Mouse (Mus musculus): Measurements from ENCODE around the gene Ptprj. TPM values are rescaled to one million over a fixed set of nuclear protein-coding genes. Genes with fewer than 3 reads are reported as not detected.

Ptprj gene
- 16.0 and 25.1 TPM in 2 replicates for polyA plus RNA-seq (2011; ENCODE audit: insufficient read depth, insufficient read length, low replicate concordance, missing spikeins)

GRCm38 (mm10) chr2:90580236-90581005, at the start of gene Ptprj:
Gene Ptprj, minus strand, starts transcription at chr2:90580647.
- under 1% methylated on average over 89 of the region's 100 CpGs for WGBS
- Histone ChIP-seq H3K4me1 (ENCODE audit: control insufficient read depth, insufficient read depth, low read length) (peaks cover 9% of the 10 kb centered on the region), H3K27ac (ENCODE audit: control insufficient read depth, insufficient read depth, low read depth, low read length, poor library complexity) (peak within 1 kb of the TSS; percentile 86), H3K4me3 (replicated peaks; ENCODE audit: control insufficient read depth, low read depth, low read length) (peak within 1 kb of the TSS; percentile 83)
- TF ChIP-seq POLR2A (IDR thresholded peaks at IDR 0.05; ENCODE audit: borderline replicate concordance, control insufficient read depth, low read depth, low read length) (peak; percentile 49; the same call in 1 of the 2 replicates), CTCF (IDR thresholded peaks at IDR 0.05; ENCODE audit: control insufficient read depth, insufficient read depth, low read length) (no peak)

DNA sequence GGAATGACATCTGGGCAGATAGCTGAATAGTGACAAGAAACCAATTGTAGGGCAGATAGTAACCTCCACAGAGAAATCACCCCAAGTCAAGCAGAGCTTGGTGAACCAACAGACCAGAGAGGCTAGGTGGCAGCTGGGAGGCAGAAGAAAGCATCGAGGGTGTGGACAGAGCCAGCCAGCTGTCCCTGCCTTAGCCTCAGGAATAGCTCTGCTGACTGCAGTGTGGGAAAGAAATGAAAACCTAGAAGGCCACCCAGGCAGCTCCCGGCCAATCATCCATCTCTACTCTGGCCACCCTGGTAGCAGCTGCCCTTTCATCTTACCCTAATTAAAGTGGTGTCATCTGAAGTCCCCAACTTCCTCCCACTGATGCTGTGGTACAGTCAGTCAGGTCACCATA, 49.1 kb upstream of the Ptprj start:
- 73% methylated on average over 2 of the region's 2 CpGs for WGBS
- Histone ChIP-seq H3K4me1 (ENCODE audit: control insufficient read depth, insufficient read depth, low read length) (peaks cover 2% of the 10 kb centered on the region), H3K4me3 (replicated peaks; ENCODE audit: control insufficient read depth, low read depth, low read length) (no peak overlapping the region), H3K27ac (ENCODE audit: control insufficient read depth, insufficient read depth, low read depth, low read length, poor library complexity) (no peak overlapping the region)
- TF ChIP-seq POLR2A (IDR thresholded peaks at IDR 0.05; ENCODE audit: borderline replicate concordance, control insufficient read depth, low read depth, low read length) (no peak), CTCF (IDR thresholded peaks at IDR 0.05; ENCODE audit: control insufficient read depth, insufficient read depth, low read length) (no peak)

GRCm38 (mm10) chr2:90628261-90628660, 47.8 kb upstream of the Ptprj start:
- no peak overlapping the region for H3K27ac ChIP-seq (ENCODE audit: control insufficient read depth, insufficient read depth, low read depth, low read length, poor library complexity)
- WGBS = 89% methylated on average over 5 of the region's 5 CpGs
- TF ChIP-seq POLR2A (IDR thresholded peaks at IDR 0.05; ENCODE audit: borderline replicate concordance, control insufficient read depth, low read depth, low read length) (no peak), CTCF (IDR thresholded peaks at IDR 0.05; ENCODE audit: control insufficient read depth, insufficient read depth, low read length) (no peak)
- H3K4me1 ChIP-seq (ENCODE audit: control insufficient read depth, insufficient read depth, low read length) = peaks cover 2% of the 10 kb centered on the region
- H3K4me3 ChIP-seq (replicated peaks; ENCODE audit: control insufficient read depth, low read depth, low read length) = no peak overlapping the region

GRCm38 (mm10) chr2:90624920-90625319, 44.5 kb upstream of the Ptprj start:
- no peaks in the 10 kb centered on the region; the same call in 1 of the 2 replicates for H3K4me1 ChIP-seq (ENCODE audit: control insufficient read depth, insufficient read depth, low read length)
- TF ChIP-seq POLR2A (IDR thresholded peaks at IDR 0.05; ENCODE audit: borderline replicate concordance, control insufficient read depth, low read depth, low read length) (no peak), CTCF (IDR thresholded peaks at IDR 0.05; ENCODE audit: control insufficient read depth, insufficient read depth, low read length) (peak; percentile 64)
- 12% methylated on average over 6 of the region's 6 CpGs for WGBS
- H3K4me3 ChIP-seq (replicated peaks; ENCODE audit: control insufficient read depth, low read depth, low read length) = no peak overlapping the region
- H3K27ac ChIP-seq (ENCODE audit: control insufficient read depth, insufficient read depth, low read depth, low read length, poor library complexity) = no peak overlapping the region

DNA sequence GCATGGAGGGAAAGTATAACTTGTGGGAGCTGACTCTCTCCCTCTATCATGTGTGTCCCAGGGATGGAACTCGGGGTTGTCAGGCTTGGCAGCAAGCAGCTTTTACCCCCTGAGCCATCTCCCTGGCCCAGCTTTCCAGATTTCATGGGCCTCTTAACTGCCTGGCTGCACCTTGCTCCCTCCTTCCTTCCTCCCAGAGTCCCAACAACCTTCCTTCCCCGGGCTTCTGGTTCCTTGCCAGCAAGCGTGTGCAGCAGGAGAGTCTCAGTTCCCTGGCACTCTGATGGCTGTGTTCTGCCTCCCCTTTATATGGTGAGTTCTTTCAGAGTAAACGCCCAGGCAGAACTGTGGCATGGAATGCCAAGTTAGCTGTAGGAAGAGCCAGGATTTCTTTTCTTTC, 43.9 kb upstream of the Ptprj start:
- TF ChIP-seq POLR2A (IDR thresholded peaks at IDR 0.05; ENCODE audit: borderline replicate concordance, control insufficient read depth, low read depth, low read length) (no peak), CTCF (IDR thresholded peaks at IDR 0.05; ENCODE audit: control insufficient read depth, insufficient read depth, low read length) (no peak)
- WGBS = 19% methylated on average over 4 of the region's 4 CpGs
- Histone ChIP-seq H3K4me1 (ENCODE audit: control insufficient read depth, insufficient read depth, low read length) (no peaks in the 10 kb centered on the region; the same call in 1 of the 2 replicates), H3K4me3 (replicated peaks; ENCODE audit: control insufficient read depth, low read depth, low read length) (no peak overlapping the region), H3K27ac (ENCODE audit: control insufficient read depth, insufficient read depth, low read depth, low read length, poor library complexity) (no peak overlapping the region)

GRCm38 (mm10) chr2:90620815-90621214, 40.4 kb upstream of the Ptprj start:
- 82% methylated on average over 5 of the region's 5 CpGs for WGBS
- Histone ChIP-seq H3K4me3 (replicated peaks; ENCODE audit: control insufficient read depth, low read depth, low read length) (no peak overlapping the region), H3K27ac (ENCODE audit: control insufficient read depth, insufficient read depth, low read depth, low read length, poor library complexity) (no peak overlapping the region), H3K4me1 (ENCODE audit: control insufficient read depth, insufficient read depth, low read length) (no peaks in the 10 kb centered on the region; the same call in 1 of the 2 replicates)
- TF ChIP-seq CTCF (IDR thresholded peaks at IDR 0.05; ENCODE audit: control insufficient read depth, insufficient read depth, low read length) (no peak), POLR2A (IDR thresholded peaks at IDR 0.05; ENCODE audit: borderline replicate concordance, control insufficient read depth, low read depth, low read length) (no peak)

DNA sequence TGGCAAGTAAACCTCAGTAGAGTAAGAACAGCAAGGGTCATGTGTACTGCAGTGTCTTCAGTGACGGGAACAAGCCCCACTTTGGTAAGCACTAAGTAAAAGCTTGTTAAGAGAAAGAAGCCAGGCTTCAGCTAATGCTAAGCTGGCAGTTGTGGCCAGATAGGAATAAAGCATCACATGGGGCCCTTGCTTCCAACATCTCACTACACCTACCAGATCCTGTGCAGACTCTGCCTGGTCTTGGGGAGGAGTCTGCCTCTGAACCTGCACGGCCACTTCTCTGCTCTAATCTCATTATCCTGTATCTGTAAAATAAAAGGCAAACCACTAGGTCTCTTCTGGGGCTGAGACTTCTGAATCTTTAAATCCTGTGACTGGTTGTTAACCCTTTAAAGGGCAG, 39.2 kb upstream of the Ptprj start:
- WGBS = 59% methylated on average over 2 of the region's 2 CpGs

GRCm38 (mm10) chr2:90614651-90615171, 34.3 kb upstream of the Ptprj start:
- TF ChIP-seq POLR2A (IDR thresholded peaks at IDR 0.05; ENCODE audit: borderline replicate concordance, control insufficient read depth, low read depth, low read length) (no peak), CTCF (IDR thresholded peaks at IDR 0.05; ENCODE audit: control insufficient read depth, insufficient read depth, low read length) (no peak)
- WGBS = 89% methylated on average over 14 of the region's 14 CpGs

More for the DNA sequence above, 39.2 kb upstream of the Ptprj start:
- no peaks in the 10 kb centered on the region; the same call in 1 of the 2 replicates for H3K4me1 ChIP-seq (ENCODE audit: control insufficient read depth, insufficient read depth, low read length)
- TF ChIP-seq CTCF (IDR thresholded peaks at IDR 0.05; ENCODE audit: control insufficient read depth, insufficient read depth, low read length) (no peak), POLR2A (IDR thresholded peaks at IDR 0.05; ENCODE audit: borderline replicate concordance, control insufficient read depth, low read depth, low read length) (no peak)
- H3K4me3 ChIP-seq (replicated peaks; ENCODE audit: control insufficient read depth, low read depth, low read length) = no peak overlapping the region
- H3K27ac ChIP-seq (ENCODE audit: control insufficient read depth, insufficient read depth, low read depth, low read length, poor library complexity) = no peak overlapping the region

More at GRCm38 (mm10) chr2:90614651-90615171, 34.3 kb upstream of the Ptprj start:
- Histone ChIP-seq H3K4me1 (ENCODE audit: control insufficient read depth, insufficient read depth, low read length) (no peaks in the 10 kb centered on the region; the same call in 1 of the 2 replicates), H3K27ac (ENCODE audit: control insufficient read depth, insufficient read depth, low read depth, low read length, poor library complexity) (no peak overlapping the region), H3K4me3 (replicated peaks; ENCODE audit: control insufficient read depth, low read depth, low read length) (no peak overlapping the region)

Data from bone marrow, adult 2 months (tissue).